Mouse (Mus musculus): ENCODE results near the gene Tspan7. TPM values are rescaled to one million over a fixed set of nuclear protein-coding genes. Genes with fewer than 3 reads are reported as not detected.
A peak's percentile ranks its signal among the peaks of the same experiment; 100 is the strongest.

Gene Tspan7
- 84.3 and 88.3 TPM in 2 replicates for total RNA-seq (2021)
- long read RNA-seq, experiment 1, transcript Tspan7-201 (8 exons, 1,733 nt) = major isoform, 70 of 85 reads
- long read RNA-seq, experiment 1, partial matches to known transcripts = 14 of 85 reads
- long read RNA-seq, experiment 1, other reads (novel, unspliced or antisense) = 1 of 85 reads
- long read RNA-seq, experiment 2, transcript Tspan7-201 (8 exons, 1,733 nt) = major isoform, 44 of 54 reads
- long read RNA-seq, experiment 2, partial matches to known transcripts = 10 of 54 reads
- long read RNA-seq, experiment 2, other reads (novel, unspliced or antisense) = 0 of 54 reads

GRCm38 (mm10) chrX:10484872-10485569 is at the start of gene Tspan7:
Gene Tspan7 (plus strand): TSS chrX:10485158.
- peak; percentile 77 for DNase-seq

GRCm38 (mm10) chrX:10449323-10449980 is 35.5 kb upstream of the Tspan7 start:
- DNase-seq = no peak

DNA sequence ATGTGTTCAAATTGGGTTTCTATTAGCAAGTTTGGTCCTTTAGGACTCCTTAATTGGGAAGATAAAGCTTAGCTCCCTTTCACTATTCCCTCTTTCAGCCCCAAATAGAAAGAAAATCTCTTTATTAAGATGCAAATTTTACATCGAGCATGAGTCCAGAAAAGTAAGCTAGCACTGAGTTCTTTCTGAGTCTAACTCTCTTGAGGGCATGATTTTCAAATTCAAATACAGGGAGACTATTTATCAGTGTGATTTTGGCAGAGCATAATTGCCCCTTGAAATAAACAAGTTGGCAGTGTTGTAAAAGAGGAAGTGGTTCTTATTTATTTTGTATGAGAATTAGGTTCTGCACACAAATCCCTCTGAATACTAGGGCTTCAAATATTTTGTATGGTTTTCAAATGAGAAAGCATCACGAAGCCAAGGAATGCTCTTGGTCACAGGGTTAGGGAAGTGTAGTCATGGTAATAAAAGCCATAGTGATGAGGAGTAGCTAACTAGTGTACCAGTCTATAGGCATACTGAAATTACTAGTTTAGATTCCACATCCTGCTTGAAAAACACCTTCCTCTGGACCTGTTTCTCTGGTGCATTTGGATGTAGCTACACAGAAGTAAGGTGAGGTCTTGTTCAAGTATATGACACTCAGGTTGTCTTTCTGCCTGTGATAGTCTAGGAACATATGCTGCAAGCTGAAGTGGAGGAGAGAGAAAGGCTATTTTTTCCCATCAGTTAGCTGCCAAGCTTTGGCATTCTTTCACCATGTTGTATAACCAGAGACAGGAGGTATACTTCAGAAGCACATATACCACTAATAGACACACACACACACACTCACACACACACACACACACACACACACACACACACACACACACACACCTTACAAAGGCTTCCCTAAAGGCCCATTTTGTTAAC is 34.6 kb upstream of the Tspan7 start:
- DNase-seq = no peak

GRCm38 (mm10) chrX:10453798-10454197 is 31.2 kb upstream of the Tspan7 start:
- DNase-seq = no peak

DNA sequence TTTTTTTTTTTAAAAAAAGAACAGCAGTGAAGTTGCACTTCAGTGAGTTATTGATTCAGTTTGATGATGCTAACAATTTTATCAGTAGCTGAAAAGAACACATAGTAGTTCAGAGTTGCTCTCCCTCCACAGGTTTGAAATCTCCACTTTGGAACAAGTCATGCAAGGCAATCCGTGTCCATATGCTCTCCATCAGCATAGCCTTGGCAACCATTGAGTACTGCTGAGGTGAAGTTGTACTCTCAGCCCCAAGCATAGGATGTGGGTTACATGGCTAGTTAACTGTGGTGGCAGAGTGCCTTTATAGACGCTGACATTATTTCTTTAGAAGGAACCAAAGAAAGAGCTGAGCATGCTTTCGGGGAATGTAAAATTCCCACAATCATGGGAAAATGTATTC is 27.7 kb upstream of the Tspan7 start:
- DNase-seq = no peak

- DNase-seq = no peak
Measured at GRCm38 (mm10) chrX:10477088-10477487, 7.9 kb upstream of the Tspan7 start.

GRCm38 (mm10) chrX:10479031-10479886 is 5.7 kb upstream of the Tspan7 start:
- DNase-seq = no peak

- DNase-seq = no peak
Measured at GRCm38 (mm10) chrX:10479943-10480342, 5.0 kb upstream of the Tspan7 start.

- DNase-seq = peak; percentile 45
Measured at GRCm38 (mm10) chrX:10485664-10486211, 780 bp downstream of the Tspan7 start.

- no peak for DNase-seq
Measured at GRCm38 (mm10) chrX:10498580-10498979, 13.6 kb downstream of the Tspan7 start.

DNA sequence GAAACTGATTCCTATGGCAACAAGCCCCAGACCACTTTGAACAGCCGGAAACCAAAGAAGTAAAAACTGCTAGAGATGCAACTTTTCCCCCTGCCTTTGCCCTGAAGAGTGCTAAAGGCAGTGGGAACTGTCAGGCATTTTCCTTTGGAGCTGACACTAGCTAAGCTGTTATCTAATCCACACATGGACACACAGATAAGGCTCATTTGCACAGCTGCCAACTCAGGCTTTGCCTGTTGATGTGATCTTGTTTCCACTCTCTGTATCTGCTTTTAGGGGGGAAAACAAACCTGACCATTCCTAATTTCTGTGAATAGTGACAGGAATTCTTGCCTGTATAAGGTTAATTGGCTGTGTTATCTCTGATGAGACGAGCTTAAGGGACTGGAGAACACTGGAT is 17.7 kb downstream of the Tspan7 start:
- DNase-seq = no peak

- no peak for DNase-seq
Measured at GRCm38 (mm10) chrX:10514417-10514816, 29.5 kb downstream of the Tspan7 start.

DNA sequence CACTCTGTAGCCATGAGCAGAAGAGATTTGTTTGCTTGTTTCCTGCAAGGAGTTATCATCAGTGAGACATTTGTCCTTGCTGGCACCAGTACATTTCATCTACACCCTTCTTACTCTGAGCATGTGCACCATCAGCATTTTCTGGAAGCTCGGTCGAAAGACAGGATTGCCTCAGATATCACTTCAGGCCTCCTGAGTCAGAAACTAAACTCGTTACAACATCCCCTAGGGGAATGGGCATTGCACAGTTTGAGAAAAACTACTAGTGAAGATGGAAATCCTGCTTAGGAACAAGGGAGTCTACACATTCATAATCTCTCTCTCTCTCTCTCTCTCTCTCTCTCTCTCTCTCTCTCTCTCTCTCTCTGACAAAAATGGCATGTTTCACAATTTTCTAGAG is 30.0 kb downstream of the Tspan7 start:
- DNase-seq = peak; percentile 19

DNA sequence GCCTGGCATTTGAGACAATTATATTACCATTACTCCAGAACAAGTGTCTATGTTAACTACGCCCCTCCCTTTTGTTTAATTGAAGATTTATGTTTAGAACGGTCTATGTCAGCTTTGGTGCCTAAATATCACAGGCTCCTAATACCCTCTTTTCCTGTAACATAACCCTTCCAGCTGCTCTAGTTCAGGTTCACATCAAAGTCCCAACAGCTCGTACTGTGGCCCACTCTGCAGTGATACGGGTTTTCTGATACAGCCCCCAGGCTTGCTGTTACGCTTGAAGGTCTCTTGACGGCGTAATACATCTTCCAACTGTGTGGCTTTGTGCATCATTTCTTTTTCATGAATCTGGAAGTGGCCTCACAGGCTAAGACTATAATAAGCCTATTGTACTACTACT is 31.5 kb downstream of the Tspan7 start:
- DNase-seq = no peak

- no peak for DNase-seq
Measured at GRCm38 (mm10) chrX:10516925-10517324, 32.0 kb downstream of the Tspan7 start.

- no peak for DNase-seq
Measured at GRCm38 (mm10) chrX:10517756-10518155, 32.8 kb downstream of the Tspan7 start.

- no peak for DNase-seq
Measured at GRCm38 (mm10) chrX:10518510-10518909, 33.6 kb downstream of the Tspan7 start.

DNA sequence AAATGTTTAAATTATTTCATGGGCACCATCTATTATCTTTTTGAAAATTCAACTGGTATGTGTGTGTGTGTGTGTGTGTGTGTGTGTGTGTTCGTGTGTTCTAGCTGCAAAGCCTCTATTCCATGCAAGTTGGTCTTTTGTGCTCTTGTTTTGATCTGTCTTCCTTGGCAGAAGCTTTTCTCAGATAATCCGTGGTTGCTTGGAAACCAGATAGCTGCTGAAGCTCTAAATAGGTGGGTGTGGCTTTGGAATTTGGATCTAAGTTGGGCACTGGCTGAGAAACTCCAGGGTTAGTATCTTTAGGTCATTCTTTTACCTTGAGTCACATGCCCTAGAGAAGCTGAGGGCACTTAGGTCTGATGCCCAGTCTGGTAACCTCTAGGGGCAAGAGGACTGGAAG is 50.5 kb downstream of the Tspan7 start:
- no peak for DNase-seq

DNA sequence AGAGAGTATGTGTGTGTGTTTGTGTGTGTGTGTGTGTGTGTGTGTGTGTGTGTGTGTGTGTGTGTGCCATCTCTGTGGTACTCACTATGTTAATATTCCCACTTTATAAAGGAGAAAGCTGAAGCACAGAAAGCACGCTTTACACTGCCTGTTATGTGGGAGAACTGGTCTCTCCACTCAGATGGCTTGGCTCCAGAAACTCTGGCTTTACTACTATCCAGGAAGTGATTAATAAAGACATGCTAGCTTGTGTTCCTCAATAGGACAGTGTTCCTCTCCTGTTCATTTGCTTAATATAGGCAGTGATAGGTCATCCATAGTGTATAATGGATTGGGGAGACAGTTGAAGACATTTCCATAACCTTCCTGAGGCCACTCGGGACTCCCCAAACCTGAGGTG is 54.1 kb downstream of the Tspan7 start:
- no peak for DNase-seq

DNA sequence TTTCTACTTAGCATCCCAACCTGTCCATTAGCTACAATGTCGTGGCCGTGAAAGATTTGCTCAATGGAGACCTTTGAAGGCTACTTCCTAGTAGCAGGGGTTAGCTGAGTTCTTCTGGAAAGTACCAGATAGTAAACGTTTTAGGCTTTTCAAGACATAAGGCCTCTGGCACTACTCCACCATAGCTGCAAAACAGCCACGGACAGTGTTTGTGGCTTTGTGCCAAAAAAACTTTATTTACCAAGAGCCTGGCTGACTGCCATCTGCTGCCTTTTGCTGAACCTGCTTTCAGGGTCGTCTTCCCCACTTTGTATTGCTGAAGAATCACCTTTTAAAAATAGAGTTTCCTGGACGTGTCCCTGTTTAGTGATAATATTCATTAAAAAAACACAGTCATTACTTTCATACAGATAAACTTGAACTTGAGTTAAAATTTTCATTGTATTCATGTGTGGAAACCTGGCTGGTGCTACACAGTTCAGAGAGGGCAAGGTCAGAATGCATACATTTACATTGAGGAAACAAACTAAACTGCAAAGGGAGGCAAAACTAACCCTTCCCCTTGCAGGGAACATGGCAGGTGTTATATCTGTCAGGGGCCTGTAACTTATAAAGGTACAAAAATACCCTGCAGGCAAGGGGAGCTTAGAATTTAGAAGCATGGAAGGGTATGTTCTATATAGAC is 54.7 kb downstream of the Tspan7 start:
- DNase-seq = peak; percentile 19
